11 mouse cellular contexts compared by ENCODE assay signal in the genomic region with DNA sequence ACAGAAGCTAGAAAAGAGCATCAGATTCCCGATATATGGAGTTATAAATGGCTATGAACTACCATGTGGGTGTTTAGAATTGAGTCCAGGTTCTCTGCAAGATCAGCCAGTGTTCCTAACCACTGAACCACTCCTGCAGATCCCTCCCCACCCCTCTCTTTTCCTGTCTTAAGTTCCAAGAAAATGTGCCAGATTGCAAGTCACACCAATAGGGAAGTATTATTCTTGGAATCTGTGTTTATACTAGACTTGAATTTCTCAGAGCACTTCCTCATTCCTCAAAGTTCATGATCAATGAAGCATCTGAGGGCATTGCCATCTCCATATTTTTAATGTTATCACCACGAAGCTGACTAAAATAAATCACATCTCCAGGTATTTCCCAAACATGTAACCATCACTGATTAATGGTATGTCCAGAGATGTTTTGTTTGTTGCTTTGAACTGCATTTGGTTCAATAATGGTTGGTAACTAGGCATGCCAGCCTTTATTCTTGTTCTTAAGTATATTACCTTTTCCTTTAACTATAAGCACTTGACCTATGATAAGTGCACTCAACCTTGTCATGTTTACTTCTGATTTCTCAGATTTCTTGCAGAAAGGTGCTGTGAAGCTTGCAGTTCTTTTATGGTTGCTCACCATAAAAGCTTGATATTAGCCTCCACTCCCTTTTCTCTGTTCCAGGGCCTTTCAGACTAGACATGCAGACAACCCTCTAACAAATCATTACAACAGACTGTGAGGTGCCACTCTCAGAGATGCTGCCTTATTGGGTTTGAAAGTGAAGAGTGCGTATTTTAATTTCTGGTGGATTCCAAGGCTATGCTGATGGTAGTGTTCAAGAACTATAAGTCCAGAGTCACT.
"Had no signal": no experiment of that assay in that cellular context is flagged by ENCODE, and none has a peak within 500 bp of the region (broad histone marks: within the 10 kb centered on the region; RNA-seq: fewer than 3 reads in every experiment).

No protein-coding gene starts in this region.

- H3K36me3 ChIP-seq: hindbrain, embryonic 15.5 days; limb, embryonic 10.5 days; liver, embryonic 15.5 days; neural tube, embryonic 12.5 days had no signal

- H3K4me2 ChIP-seq: hindbrain, embryonic 15.5 days; liver, embryonic 11.5 days; liver, embryonic 15.5 days; neural tube, embryonic 12.5 days had no signal

- H3K9ac ChIP-seq: hindbrain, embryonic 15.5 days; liver, embryonic 15.5 days; neural tube, embryonic 12.5 days had no signal

- H3K4me3 ChIP-seq: hindbrain, embryonic 15.5 days; left cerebral cortex, adult 2 months; limb, embryonic 10.5 days; liver, embryonic 15.5 days; myocyte; neural tube, embryonic 12.5 days had no signal

- H3K9me3 ChIP-seq: hindbrain, embryonic 15.5 days; limb, embryonic 10.5 days; liver, embryonic 15.5 days; neural tube, embryonic 12.5 days had no signal

- H3K27ac ChIP-seq: hindbrain, embryonic 15.5 days; left cerebral cortex, adult 2 months; limb, embryonic 10.5 days; liver, embryonic 15.5 days; neural tube, embryonic 12.5 days had no signal

- H3K4me1 ChIP-seq: hindbrain, embryonic 15.5 days; limb, embryonic 10.5 days; liver, embryonic 15.5 days; neural tube, embryonic 12.5 days had no signal

- DNase-seq: kidney, postnatal 25 days; midbrain, embryonic 14.5 days; thymus, adult 18-20 months; thymus, postnatal 14 days had no signal

- H3K27me3 ChIP-seq: hindbrain, embryonic 15.5 days; liver, embryonic 15.5 days; neural tube, embryonic 12.5 days had no signal
